Mouse (Mus musculus) adrenal gland, postnatal 0 days (tissue): ENCODE data around the gene Wdr89. TPM values are rescaled to one million over a fixed set of nuclear protein-coding genes. Genes with fewer than 3 reads are reported as not detected.

Source experiments
- polyA plus RNA-seq: library from polyadenylated mRNA; unstranded; fragments of >200 nt; fragmentation: Nextera tagmentation; extraction: Ambion mirVana; gene quantifications from 2 replicates; pipeline ENCODE4 v1.2.1, GENCODE M21; 2015

Gene Wdr89
- 5.2 and 5.7 TPM in 2 replicates for polyA plus RNA-seq

GRCm38 (mm10) chr12:75669258-75670106 lies at the start of gene Wdr89:
Gene Wdr89, minus strand, starts transcription at chr12:75669537.

GRCm38 (mm10) chr12:75596154-75597002 lies 73.0 kb downstream of the Wdr89 start, which contains the start of gene Ppp2r5e:
Gene Ppp2r5e, minus strand, starts transcription at chr12:75596245.

Other genes starting within 250 kb of the Wdr89 start
- 9.4 and 11.2 TPM in 2 replicates for gene Ppp2r5e, start 73.3 kb downstream of the Wdr89 start, polyA plus RNA-seq
- gene Sgpp1, start 66.2 kb upstream of the Wdr89 start, polyA plus RNA-seq, result 26.8 and 49.7 TPM in 2 replicates
- gene Syne2, start 148.6 kb upstream of the Wdr89 start, polyA plus RNA-seq, result 30.1 and 31.5 TPM in 2 replicates